Mouse (Mus musculus): ENCODE results near the gene Sfxn3. TPM values are rescaled to one million over a fixed set of nuclear protein-coding genes. Genes with fewer than 3 reads are reported as not detected.
A peak's percentile ranks its signal among the peaks of the same experiment; 100 is the strongest.

Gene Sfxn3
- total RNA-seq, 2 experiments from 2014 or later, result 26.3 to 27.2 TPM

- DNase-seq, result peak; percentile 59
Observed at GRCm38 (mm10) chr19:45047935-45048643, 786 bp downstream of the Sfxn3 start.

GRCm38 (mm10) chr19:45048644-45049365 is 1.5 kb downstream of the Sfxn3 start:
- DNase-seq, result no peak

GRCm38 (mm10) chr19:45049523-45049922 is 2.2 kb downstream of the Sfxn3 start:
- DNase-seq, result no peak

- no peak for DNase-seq
Observed at GRCm38 (mm10) chr19:45053451-45053850, 6.1 kb downstream of the Sfxn3 start.

- no peak for DNase-seq
Observed at GRCm38 (mm10) chr19:45054892-45055690, 7.8 kb downstream of the Sfxn3 start.

GRCm38 (mm10) chr19:45056364-45056763 is 9.1 kb downstream of the Sfxn3 start:
- DNase-seq, result peak; percentile 43

- DNase-seq, result no peak
Observed at GRCm38 (mm10) chr19:45056908-45057698, 9.8 kb downstream of the Sfxn3 start.

- no peak for DNase-seq
Observed at GRCm38 (mm10) chr19:45057724-45058112, 10.4 kb downstream of the Sfxn3 start.

- DNase-seq, result peak; percentile 96
Observed at GRCm38 (mm10) chr19:45058113-45058839, 11.0 kb downstream of the Sfxn3 start.

- DNase-seq, result no peak
Observed at GRCm38 (mm10) chr19:45058841-45059240, 11.5 kb downstream of the Sfxn3 start.

GRCm38 (mm10) chr19:45063565-45064292 is 16.4 kb downstream of the Sfxn3 start:
- no peak for DNase-seq

- no peak for DNase-seq
Observed at GRCm38 (mm10) chr19:45065226-45065625, 17.9 kb downstream of the Sfxn3 start.

- DNase-seq, result no peak
Observed at GRCm38 (mm10) chr19:45067170-45067569, 19.9 kb downstream of the Sfxn3 start.

- DNase-seq, result no peak
Observed at GRCm38 (mm10) chr19:45067758-45068510, 20.6 kb downstream of the Sfxn3 start.

GRCm38 (mm10) chr19:45073871-45074542 is 26.7 kb downstream of the Sfxn3 start:
- peak; percentile 93 for DNase-seq

GRCm38 (mm10) chr19:45074580-45075322 is 27.4 kb downstream of the Sfxn3 start, which contains the start of gene Kazald1:
Kazald1 (plus strand) TSS chr19:45075241.
- DNase-seq, result peak; percentile 96

- DNase-seq, result peak; percentile 47
Observed at GRCm38 (mm10) chr19:45075323-45076035, 28.2 kb downstream of the Sfxn3 start.

- DNase-seq, result no peak
Observed at GRCm38 (mm10) chr19:45076036-45076575, 28.8 kb downstream of the Sfxn3 start.
